Mouse (Mus musculus) liver, embryonic 15.5 days (tissue): ENCODE data around the gene Ndrg4. TPM values are rescaled to one million over a fixed set of nuclear protein-coding genes. Genes with fewer than 3 reads are reported as not detected.

Experiments used
- ATAC-seq: fragments of 200-750 bp; cut with Nextera tagmentation; 2 replicates; pipeline ENCODE4 v1.8.0; 2017; ENCODE audit warnings: moderate number of reproducible peaks, mild to moderate bottlenecking, moderate library complexity; ENCODE audit not compliant: insufficient read depth
- H3K27ac ChIP-seq: fragments of 300-500 bp; sonication (generic); replicated peaks from 2 replicates; pipeline ENCODE4 v1.5.1; 2015; ENCODE audit warnings: mild to moderate bottlenecking, inconsistent platforms
- H3K27me3 ChIP-seq: fragments of 300-500 bp; sonication (generic); 2 replicates; pipeline ENCODE4 v1.6.1; 2015; ENCODE audit warnings: mild to moderate bottlenecking, inconsistent platforms
- H3K36me3 ChIP-seq: fragments of 300-500 bp; sonication (generic); replicated peaks from 2 replicates; pipeline ENCODE4 v1.6.1; 2015; ENCODE audit warnings: moderate library complexity, mild to moderate bottlenecking, inconsistent platforms
- H3K4me1 ChIP-seq: fragments of 300-500 bp; sonication (generic); replicated peaks from 2 replicates; pipeline ENCODE4 v1.6.1; 2015; ENCODE audit warnings: inconsistent platforms
- H3K4me2 ChIP-seq: fragments of 300-500 bp; sonication (generic); 2 replicates; pipeline ENCODE4 v1.6.1; 2015; ENCODE audit warnings: moderate library complexity, mild to moderate bottlenecking, inconsistent platforms
- H3K4me3 ChIP-seq: fragments of 300-500 bp; sonication (generic); replicated peaks from 2 replicates; pipeline ENCODE4 v1.5.1; 2015; ENCODE audit warnings: mild to moderate bottlenecking, inconsistent platforms
- H3K9ac ChIP-seq: fragments of 300-500 bp; sonication (generic); 2 replicates; pipeline ENCODE4 v1.6.1; 2015; ENCODE audit warnings: moderate library complexity, mild to moderate bottlenecking, inconsistent platforms
- H3K9me3 ChIP-seq: fragments of 300-500 bp; sonication (generic); replicated peaks from 2 replicates; pipeline ENCODE4 v1.6.1; 2016; ENCODE audit warnings: inconsistent platforms
- WGBS: fragments of 180-500 bp; shearing (Covaris S2); methylation state at CpG from one replicate; pipeline ENCODE4 v1.1.7; 2015; ENCODE audit warnings: mixed read lengths; ENCODE audit not compliant: insufficient replicate concordance; 5-methylcytosine and 5-hydroxymethylcytosine counted together
- polyA plus RNA-seq: library from polyadenylated mRNA; unstranded; fragments of >200 nt; fragmentation: Nextera tagmentation; extraction: Ambion mirVana; gene quantifications from 2 replicates; pipeline ENCODE4 v1.2.1, GENCODE M21; 2015

The Ndrg4 gene
- polyA plus RNA-seq, 1 experiment from 2014 or later = 1.1 TPM

DNA sequence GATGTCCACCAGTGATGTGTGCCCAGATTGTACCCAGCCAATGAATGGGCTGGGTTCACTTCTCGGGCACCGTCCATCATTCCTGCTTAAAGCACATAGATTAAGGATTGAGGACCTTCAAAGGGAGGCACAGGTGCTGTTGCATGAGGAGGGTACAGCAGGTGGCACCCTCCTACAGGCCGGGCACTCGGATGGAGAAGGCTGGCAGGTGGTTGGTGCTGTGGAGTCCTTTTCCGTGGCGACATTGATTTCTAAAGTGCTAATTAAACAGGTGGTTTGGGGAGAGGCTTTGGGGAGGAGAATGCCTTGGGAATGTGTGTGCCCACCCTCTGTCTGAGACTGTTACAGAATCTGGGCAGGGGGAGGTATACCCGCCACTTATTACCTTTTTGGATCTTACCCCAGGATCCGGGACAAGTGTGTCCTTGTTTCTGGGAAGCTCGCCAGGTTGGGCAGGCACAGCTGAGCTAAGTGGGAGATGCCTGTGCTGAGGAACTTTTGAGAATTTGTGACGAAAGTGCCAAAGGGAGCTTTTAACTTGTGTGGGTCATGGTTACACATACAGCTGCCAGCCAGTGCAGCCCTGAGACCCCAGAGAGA is 11.4 kb downstream of the Ndrg4 start:
- no peaks in the 10 kb centered on the region for H3K4me1 ChIP-seq
- no peak overlapping the region for H3K4me2 ChIP-seq
- no peaks in the 10 kb centered on the region for H3K36me3 ChIP-seq
- ATAC-seq = no peak
- no peaks in the 10 kb centered on the region for H3K9me3 ChIP-seq
- no peak overlapping the region for H3K4me3 ChIP-seq
- peaks cover 30% of the 10 kb centered on the region for H3K27me3 ChIP-seq
- no peak overlapping the region for H3K9ac ChIP-seq
- WGBS = 63% methylated on average over 10 of the region's 10 CpGs
- H3K27ac ChIP-seq = no peak overlapping the region

DNA sequence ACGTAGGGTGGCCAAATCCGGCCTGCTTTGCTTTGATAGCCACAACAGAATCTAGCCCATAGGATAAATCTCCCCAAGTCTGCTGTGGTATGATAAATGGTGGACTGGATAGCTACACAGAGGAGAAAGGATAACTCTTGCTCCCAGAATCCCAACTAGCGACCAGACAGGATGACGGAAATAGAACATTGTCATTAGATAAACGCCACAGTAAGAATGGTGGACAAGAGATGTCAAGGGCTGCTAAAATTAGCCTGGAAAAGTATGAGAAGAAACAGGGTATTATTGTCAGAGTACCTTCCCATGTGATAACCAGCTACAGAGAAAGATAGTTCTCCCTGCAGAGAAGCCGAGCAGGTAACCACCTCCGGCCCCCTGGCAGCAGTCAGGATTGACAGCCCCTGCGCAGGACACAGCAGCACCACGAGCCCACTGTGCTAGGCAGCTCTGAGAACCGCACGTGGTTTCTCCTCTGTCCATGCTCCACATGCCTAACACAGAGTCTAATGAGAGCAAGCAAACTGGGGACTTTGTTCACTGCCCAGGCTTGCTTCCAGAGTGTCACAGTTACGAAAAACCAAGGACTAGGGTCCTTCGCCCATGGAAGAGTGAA is 14.3 kb downstream of the Ndrg4 start:
- no peaks in the 10 kb centered on the region for H3K4me1 ChIP-seq
- peaks cover 52% of the 10 kb centered on the region for H3K27me3 ChIP-seq
- no peak overlapping the region for H3K4me2 ChIP-seq
- H3K27ac ChIP-seq = no peak overlapping the region
- 53% methylated on average over 13 of the region's 13 CpGs for WGBS
- no peak for ATAC-seq
- H3K4me3 ChIP-seq = no peak overlapping the region
- H3K9me3 ChIP-seq = no peaks in the 10 kb centered on the region
- H3K36me3 ChIP-seq = no peaks in the 10 kb centered on the region
- no peak overlapping the region for H3K9ac ChIP-seq

- H3K27me3 ChIP-seq = peaks cover 75% of the 10 kb centered on the region
- H3K9ac ChIP-seq = no peak overlapping the region
- H3K4me3 ChIP-seq = no peak overlapping the region
- H3K4me2 ChIP-seq = no peak overlapping the region
- H3K4me1 ChIP-seq = no peaks in the 10 kb centered on the region
- no peaks in the 10 kb centered on the region for H3K9me3 ChIP-seq
- WGBS = 23% methylated on average over 6 of the region's 6 CpGs
- H3K36me3 ChIP-seq = no peaks in the 10 kb centered on the region
- no peak overlapping the region for H3K27ac ChIP-seq
- ATAC-seq = no peak
Measured at GRCm38 (mm10) chr8:95694631-95695030, 17.9 kb downstream of the Ndrg4 start.

DNA sequence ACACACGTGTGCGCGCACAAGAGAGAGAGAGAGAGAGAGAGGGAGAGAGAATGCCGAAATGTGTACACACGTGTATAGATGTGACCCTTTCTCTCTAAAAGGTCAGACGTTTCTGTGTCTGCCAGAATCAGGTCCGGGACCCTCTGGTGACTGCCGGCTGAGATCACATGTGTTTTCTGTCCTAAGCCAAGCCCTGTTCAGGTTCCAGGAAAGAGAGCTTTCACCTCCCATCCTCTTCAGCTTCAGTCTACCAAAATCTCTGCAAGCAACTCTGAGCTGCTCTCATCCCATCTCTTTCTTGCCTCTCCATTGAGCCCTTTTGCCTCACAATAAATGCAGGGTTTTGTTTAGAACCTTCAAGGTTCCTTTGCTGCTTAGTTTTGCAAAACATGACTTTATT is 19.9 kb downstream of the Ndrg4 start:
- no peak overlapping the region for H3K4me2 ChIP-seq
- ATAC-seq = no peak
- H3K9me3 ChIP-seq = no peaks in the 10 kb centered on the region
- no peaks in the 10 kb centered on the region for H3K36me3 ChIP-seq
- H3K27me3 ChIP-seq = peaks cover 83% of the 10 kb centered on the region
- H3K4me3 ChIP-seq = no peak overlapping the region
- H3K4me1 ChIP-seq = no peaks in the 10 kb centered on the region
- WGBS = 67% methylated on average over 8 of the region's 8 CpGs
- H3K9ac ChIP-seq = no peak overlapping the region
- H3K27ac ChIP-seq = no peak overlapping the region

DNA sequence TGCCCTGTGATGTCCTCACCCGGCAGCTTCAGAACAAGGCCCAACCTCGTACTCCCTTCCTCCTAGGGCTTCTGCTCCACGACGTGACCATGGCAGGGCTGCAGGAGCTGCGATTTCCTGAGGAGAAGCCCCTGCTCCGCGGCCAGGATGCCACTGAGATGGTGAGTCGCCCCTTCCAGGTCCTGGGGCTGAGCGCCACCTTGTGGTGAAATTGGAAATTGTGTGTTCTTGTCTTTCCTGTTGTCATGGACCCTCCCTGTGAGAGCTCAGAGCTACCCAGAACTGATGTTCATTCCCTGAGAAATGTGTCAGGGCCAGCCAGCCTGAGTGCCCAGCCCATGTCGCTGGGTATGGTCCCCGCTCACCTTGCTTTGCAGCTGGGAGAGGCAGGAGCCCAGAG is 20.3 kb downstream of the Ndrg4 start:
- no peak overlapping the region for H3K4me3 ChIP-seq
- H3K36me3 ChIP-seq = no peaks in the 10 kb centered on the region
- H3K27ac ChIP-seq = no peak overlapping the region
- H3K4me2 ChIP-seq = no peak overlapping the region
- ATAC-seq = no peak
- H3K9ac ChIP-seq = no peak overlapping the region
- H3K9me3 ChIP-seq = no peaks in the 10 kb centered on the region
- H3K4me1 ChIP-seq = no peaks in the 10 kb centered on the region
- 1% methylated on average over 11 of the region's 11 CpGs for WGBS
- peaks cover 87% of the 10 kb centered on the region for H3K27me3 ChIP-seq

DNA sequence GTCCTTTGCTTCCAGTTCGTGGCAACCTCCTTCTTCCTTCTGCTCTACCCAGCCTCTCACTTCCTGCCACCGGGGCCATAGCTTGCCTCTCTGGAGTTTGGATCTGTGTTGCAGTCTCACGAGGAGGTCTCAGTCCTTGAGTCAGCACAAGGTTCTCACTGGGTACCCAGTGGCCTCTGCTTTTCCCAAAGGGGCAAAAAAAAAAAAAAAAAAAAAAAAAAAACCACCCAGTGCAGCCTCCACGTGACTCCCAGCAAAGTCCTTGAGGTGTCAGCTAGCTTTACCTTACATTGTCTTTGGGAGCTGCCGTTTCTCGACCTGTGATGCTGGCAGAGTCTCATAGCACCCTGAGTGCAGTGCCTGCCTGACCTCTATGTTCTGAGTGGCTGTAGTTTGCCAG is 21.4 kb downstream of the Ndrg4 start:
- H3K4me1 ChIP-seq = peaks cover 9% of the 10 kb centered on the region

DNA sequence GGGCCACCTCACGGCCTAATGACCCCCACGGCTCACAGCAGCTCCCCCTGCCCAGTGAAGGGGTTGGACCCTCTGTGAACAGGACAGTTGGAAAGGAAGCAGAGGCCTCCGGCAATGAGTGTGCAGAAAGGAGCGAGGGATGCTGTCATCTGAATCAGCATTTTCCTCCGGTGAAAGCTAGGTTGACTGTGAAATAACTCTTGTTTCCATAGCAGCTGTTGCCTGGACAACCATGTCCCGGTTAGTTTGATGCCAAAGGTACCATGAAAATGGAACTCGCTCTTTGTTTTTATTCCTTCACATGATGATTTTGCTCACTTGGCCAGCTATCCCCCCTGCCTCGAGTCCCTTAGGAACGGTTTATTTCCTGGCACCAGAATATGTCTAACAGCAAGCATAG is 23.5 kb downstream of the Ndrg4 start:
- H3K4me2 ChIP-seq = no peak overlapping the region
- H3K27ac ChIP-seq = no peak overlapping the region
- 51% methylated on average over 9 of the region's 9 CpGs for WGBS
- no peak for ATAC-seq
- no peaks in the 10 kb centered on the region for H3K36me3 ChIP-seq
- no peak overlapping the region for H3K9ac ChIP-seq
- peaks cover 19% of the 10 kb centered on the region for H3K4me1 ChIP-seq
- H3K27me3 ChIP-seq = peaks cover 79% of the 10 kb centered on the region
- H3K4me3 ChIP-seq = no peak overlapping the region
- no peaks in the 10 kb centered on the region for H3K9me3 ChIP-seq

More for the DNA sequence above, 21.4 kb downstream of the Ndrg4 start:
- Histone ChIP-seq H3K4me2 (no peak overlapping the region), H3K27me3 (peaks cover 94% of the 10 kb centered on the region), H3K4me3 (no peak overlapping the region), H3K36me3 (no peaks in the 10 kb centered on the region), H3K27ac (no peak overlapping the region), H3K9ac (no peak overlapping the region), H3K9me3 (no peaks in the 10 kb centered on the region)
- ATAC-seq = no peak
- 19% methylated on average over 6 of the region's 6 CpGs for WGBS

GRCm38 (mm10) chr8:95701809-95702208 is 25.0 kb downstream of the Ndrg4 start:
- Histone ChIP-seq H3K4me1 (peaks cover 19% of the 10 kb centered on the region), H3K9me3 (no peaks in the 10 kb centered on the region), H3K9ac (no peak overlapping the region), H3K4me3 (no peak overlapping the region), H3K36me3 (no peaks in the 10 kb centered on the region), H3K4me2 (no peak overlapping the region), H3K27ac (no peak overlapping the region), H3K27me3 (peaks cover 69% of the 10 kb centered on the region)
- WGBS = 78% methylated on average over 4 of the region's 4 CpGs
- no peak for ATAC-seq

DNA sequence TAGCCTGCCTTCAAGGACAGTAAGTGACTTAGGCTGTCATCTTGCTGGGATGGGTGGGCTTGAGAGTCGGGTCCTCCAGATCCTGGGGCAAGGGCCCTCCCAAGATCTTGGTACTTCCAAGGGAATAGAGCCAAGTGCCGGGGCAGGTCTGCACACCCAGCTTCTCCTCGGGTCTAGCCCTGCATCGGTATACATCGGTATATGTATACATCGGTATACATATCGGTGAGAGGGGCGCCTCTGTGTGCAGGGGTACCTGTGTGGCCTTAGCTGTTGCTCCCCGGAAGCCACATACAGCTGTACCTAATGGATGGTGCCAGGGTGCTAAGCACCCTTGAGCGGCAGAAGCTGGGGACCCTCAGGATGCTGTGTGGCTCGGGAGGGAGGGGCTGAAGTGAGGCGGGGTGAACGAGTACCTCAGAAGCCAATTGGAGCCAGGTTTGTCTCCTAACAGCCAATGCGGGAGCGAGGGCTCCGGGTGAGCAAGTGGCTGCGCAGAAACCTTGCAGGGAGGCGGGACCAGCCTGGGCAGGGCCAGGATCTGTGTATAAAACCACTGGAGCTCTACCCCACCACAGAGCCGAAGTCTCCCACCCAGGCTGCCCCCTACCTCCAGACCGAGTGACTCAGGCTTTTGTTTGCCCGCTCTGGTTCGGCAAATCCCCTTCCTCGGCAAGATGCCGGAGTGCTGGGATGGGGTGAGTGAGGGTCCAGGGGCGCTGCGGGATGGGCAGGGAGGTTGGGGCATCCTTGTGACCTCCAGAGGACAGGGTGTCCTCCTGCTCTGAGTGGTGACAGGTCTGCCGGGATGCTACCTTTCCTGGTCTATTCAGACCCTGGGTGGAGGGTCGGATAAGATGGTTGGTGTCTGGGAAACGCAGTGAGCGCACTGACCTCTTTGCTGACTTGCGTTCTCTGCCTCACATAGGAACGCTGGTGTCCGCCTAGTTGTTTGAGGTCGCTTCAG is 26.0 kb downstream of the Ndrg4 start:
- Histone ChIP-seq H3K36me3 (no peaks in the 10 kb centered on the region), H3K27me3 (peaks cover 65% of the 10 kb centered on the region), H3K27ac (no peak overlapping the region; the same call in 1 of the 2 replicates), H3K4me2 (peak overlapping the region; percentile 81), H3K4me3 (peak overlapping the region; percentile 52), H3K9me3 (no peaks in the 10 kb centered on the region), H3K4me1 (peaks cover 19% of the 10 kb centered on the region), H3K9ac (peak overlapping the region; percentile 16; the same call in 1 of the 2 replicates)
- peak; percentile 71 for ATAC-seq
- WGBS = 4% methylated on average over 34 of the region's 34 CpGs

DNA sequence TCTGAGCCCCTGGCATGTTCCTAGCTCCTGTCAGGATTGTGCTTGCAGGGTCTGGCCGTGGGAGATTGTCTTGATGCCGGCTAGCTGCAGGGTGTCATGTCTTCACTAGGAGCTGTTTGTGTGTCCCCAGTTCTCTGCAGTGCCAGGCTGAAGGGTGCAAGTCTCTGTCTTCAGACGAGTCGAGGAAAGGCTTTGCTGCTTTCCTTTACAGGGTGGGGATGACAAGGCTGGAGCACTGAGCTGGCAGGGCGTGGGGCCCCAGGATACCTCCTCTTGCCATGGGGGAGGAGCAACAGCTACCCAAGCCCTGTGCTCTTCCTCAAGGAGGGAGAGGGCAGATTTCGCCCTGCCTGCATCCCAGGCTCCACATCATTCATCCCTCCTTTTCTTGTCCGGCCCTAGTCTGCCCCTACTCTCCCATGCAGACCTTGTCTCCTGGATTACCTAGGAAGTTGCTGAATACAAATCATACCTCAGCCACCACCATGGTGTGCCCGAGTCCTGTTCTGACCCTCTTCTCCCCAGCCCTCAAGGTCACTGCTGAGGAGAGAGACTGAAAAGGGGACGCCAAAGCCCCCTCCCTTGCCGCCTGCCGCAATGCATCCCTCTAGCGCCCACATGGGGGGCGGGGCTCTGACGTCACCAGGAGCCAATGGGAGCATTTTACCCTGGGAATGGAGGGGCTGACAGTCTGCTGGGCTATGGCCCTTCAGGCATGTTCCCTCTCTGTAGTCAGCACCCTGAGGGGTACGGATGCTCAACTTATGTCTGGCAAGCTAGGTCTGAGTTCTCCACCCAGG is 26.9 kb downstream of the Ndrg4 start:
- Histone ChIP-seq H3K27me3 (peaks cover 62% of the 10 kb centered on the region), H3K4me1 (peaks cover 19% of the 10 kb centered on the region), H3K4me2 (peak overlapping the region; percentile 81), H3K27ac (no peak overlapping the region; the same call in 1 of the 2 replicates), H3K4me3 (peak overlapping the region; percentile 52), H3K9ac (peak overlapping the region; percentile 16; the same call in 1 of the 2 replicates), H3K36me3 (no peaks in the 10 kb centered on the region), H3K9me3 (no peaks in the 10 kb centered on the region)
- no peak for ATAC-seq
- WGBS = 7% methylated on average over 15 of the region's 15 CpGs
